Mouse (Mus musculus): ENCODE measurements around the gene Morn3. TPM values are rescaled to one million over a fixed set of nuclear protein-coding genes. Genes with fewer than 3 reads are reported as not detected.

Morn3 gene
- polyA plus RNA-seq, 1 experiment from 2014 or later = not detected

DNA sequence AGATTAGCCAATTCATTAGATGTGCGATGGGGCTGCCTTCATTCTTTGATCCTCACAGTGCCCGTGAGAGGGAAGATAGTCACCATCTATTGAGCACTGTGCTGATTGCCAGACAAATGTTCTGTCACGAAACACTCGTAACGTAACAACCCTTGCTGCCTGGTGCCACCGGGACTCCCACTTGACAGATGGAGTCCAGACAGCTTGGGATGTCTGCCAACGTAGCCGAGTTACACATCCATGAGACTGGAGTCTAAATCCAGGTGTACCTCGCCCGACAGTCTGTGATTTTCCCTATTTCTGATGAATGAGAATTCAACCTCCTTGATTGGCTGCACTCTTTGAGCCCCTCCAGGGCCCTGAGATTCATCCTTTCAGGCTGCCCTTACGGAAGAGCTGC lies 36.9 kb downstream of the Morn3 start:
- ATAC-seq (replicated peaks; ENCODE audit: low FRiP score) = no peak
- Histone ChIP-seq H3K36me3 (ENCODE audit: control insufficient read depth, insufficient read depth, low read length) (no peaks in the 10 kb centered on the region), H3K4me2 (ENCODE audit: low read depth, low read length, severe bottlenecking) (no peak overlapping the region), H3K9ac (ENCODE audit: low read length) (no peak overlapping the region), H3K27ac (ENCODE audit: low read depth, low read length) (no peak overlapping the region), H3K4me3 (ENCODE audit: low read depth, low read length) (no peak overlapping the region), H3K4me1 (replicated peaks; ENCODE audit: control insufficient read depth, insufficient read depth, low read length) (0 out of 2 replicates have a peak, but pooled peaks cover 3% of the 10 kb centered on the region), H3K9me3 (ENCODE audit: control insufficient read depth, low read length) (no peaks in the 10 kb centered on the region), H3K27me3 (ENCODE audit: control insufficient read depth, insufficient read depth, low read length) (no peaks in the 10 kb centered on the region)
- WGBS = 80% methylated on average over 11 of the region's 11 CpGs
- DNase-seq (ENCODE audit: low spot score) = no peak

DNA sequence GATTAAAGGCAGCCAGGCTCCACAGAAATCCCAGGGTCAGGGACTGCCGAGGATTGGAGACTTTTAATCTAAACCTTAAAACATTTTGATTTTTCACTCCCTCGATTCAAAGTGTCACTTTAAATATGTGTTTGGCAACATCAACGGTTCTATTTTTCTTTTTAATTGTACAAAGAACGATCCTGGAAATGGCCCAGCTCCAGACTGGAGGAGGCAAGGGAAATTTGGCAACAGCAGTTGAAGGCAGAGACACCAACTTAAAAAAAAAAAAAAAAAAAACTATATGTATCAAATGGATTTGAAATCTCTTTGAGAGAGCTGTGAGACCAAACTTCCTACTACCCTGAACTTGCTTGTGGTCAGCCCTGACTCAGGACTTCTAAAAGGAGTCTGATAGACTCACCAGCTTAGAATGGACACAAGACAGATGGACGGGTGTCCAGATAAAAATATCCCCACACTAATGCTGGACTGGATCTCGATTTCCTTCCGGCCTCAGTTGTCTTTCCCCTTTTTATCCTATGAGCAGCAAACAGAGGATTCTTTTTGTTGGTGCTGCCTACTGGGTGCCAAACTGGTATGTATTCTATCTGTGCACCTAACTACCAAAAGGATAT lies 37.8 kb downstream of the Morn3 start:
- WGBS = 83% methylated on average over 7 of the region's 7 CpGs
- DNase-seq (ENCODE audit: low spot score) (no peak), ATAC-seq (replicated peaks; ENCODE audit: low FRiP score) (no peak)

DNA sequence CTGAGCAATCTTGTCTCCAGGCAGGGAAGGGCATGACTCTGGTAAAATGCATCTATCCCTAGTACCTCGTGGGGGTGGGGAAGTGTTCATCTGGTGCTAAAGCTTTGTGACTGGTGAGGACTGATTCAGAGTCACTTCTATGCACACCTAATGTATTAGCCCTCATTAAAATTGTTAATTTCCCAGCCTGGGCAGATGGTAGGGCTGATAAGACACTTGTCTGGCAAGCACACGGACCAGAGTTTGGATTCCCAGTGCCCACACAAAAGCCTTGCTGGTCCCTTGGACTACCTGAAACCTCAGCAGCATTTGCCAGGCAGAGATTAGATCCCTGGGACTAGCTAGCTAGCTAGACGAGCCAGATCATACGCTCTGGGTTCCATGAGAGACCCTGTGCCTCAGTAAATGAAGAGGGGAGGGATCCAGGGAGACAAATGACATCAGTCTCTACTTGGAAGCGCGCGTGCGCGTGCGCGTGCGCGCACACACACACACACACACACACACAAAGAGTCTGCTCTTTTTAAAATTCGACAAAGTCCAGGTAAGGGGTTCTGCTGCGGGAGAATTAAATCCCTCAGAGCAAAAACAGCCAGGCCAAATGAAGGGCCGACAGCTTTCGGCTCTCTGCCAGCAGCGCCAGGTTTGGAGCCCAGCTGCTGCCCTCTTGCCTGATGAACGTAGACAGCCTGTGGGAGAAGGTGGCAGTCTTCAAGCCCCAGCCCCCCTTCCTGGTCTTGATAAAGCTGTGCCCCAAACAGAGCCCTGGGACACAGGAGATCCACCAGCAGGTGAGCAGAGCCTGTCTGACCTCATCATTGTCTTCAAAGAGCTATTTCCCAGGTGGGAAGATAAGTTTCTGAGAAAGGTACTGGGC lies 40.9 kb downstream of the Morn3 start:
- 63% methylated on average over 19 of the region's 19 CpGs for WGBS
- H3K4me2 ChIP-seq (ENCODE audit: low read depth, low read length, severe bottlenecking) = no peak overlapping the region

More for the DNA sequence above, 37.8 kb downstream of the Morn3 start:
- no peaks in the 10 kb centered on the region for H3K36me3 ChIP-seq (ENCODE audit: control insufficient read depth, insufficient read depth, low read length)
- no peaks in the 10 kb centered on the region for H3K27me3 ChIP-seq (ENCODE audit: control insufficient read depth, insufficient read depth, low read length)
- no peaks in the 10 kb centered on the region for H3K9me3 ChIP-seq (ENCODE audit: control insufficient read depth, low read length)
- no peaks in the 10 kb centered on the region for H3K4me1 ChIP-seq (replicated peaks; ENCODE audit: control insufficient read depth, insufficient read depth, low read length)
- H3K9ac ChIP-seq (ENCODE audit: low read length) = no peak overlapping the region
- H3K27ac ChIP-seq (ENCODE audit: low read depth, low read length) = no peak overlapping the region
- no peak overlapping the region for H3K4me3 ChIP-seq (ENCODE audit: low read depth, low read length)
- no peak overlapping the region for H3K4me2 ChIP-seq (ENCODE audit: low read depth, low read length, severe bottlenecking)

GRCm38 (mm10) chr5:123000901-123001300 lies 45.9 kb downstream of the Morn3 start:
- no peak for ATAC-seq (replicated peaks; ENCODE audit: low FRiP score)
- no peak overlapping the region for H3K9ac ChIP-seq (ENCODE audit: low read length)
- no peak for DNase-seq (ENCODE audit: low spot score)
- H3K9me3 ChIP-seq (ENCODE audit: control insufficient read depth, low read length) = no peaks in the 10 kb centered on the region
- H3K4me1 ChIP-seq (replicated peaks; ENCODE audit: control insufficient read depth, insufficient read depth, low read length) = no peaks in the 10 kb centered on the region
- no peaks in the 10 kb centered on the region for H3K27me3 ChIP-seq (ENCODE audit: control insufficient read depth, insufficient read depth, low read length)
- no peak overlapping the region for H3K27ac ChIP-seq (ENCODE audit: low read depth, low read length)
- H3K4me2 ChIP-seq (ENCODE audit: low read depth, low read length, severe bottlenecking) = no peak overlapping the region
- WGBS = 73% methylated on average over 1 of the region's 1 CpGs
- no peaks in the 10 kb centered on the region for H3K36me3 ChIP-seq (ENCODE audit: control insufficient read depth, insufficient read depth, low read length)
- no peak overlapping the region for H3K4me3 ChIP-seq (ENCODE audit: low read depth, low read length)

More for the DNA sequence above, 40.9 kb downstream of the Morn3 start:
- no peaks in the 10 kb centered on the region for H3K9me3 ChIP-seq (ENCODE audit: control insufficient read depth, low read length)
- ATAC-seq (replicated peaks; ENCODE audit: low FRiP score) = no peak
- H3K27me3 ChIP-seq (ENCODE audit: control insufficient read depth, insufficient read depth, low read length) = no peaks in the 10 kb centered on the region
- H3K27ac ChIP-seq (ENCODE audit: low read depth, low read length) = no peak overlapping the region
- H3K9ac ChIP-seq (ENCODE audit: low read length) = no peak overlapping the region
- no peaks in the 10 kb centered on the region for H3K4me1 ChIP-seq (replicated peaks; ENCODE audit: control insufficient read depth, insufficient read depth, low read length)
- H3K36me3 ChIP-seq (ENCODE audit: control insufficient read depth, insufficient read depth, low read length) = no peaks in the 10 kb centered on the region
- no peak for DNase-seq (ENCODE audit: low spot score)
- no peak overlapping the region for H3K4me3 ChIP-seq (ENCODE audit: low read depth, low read length)

DNA sequence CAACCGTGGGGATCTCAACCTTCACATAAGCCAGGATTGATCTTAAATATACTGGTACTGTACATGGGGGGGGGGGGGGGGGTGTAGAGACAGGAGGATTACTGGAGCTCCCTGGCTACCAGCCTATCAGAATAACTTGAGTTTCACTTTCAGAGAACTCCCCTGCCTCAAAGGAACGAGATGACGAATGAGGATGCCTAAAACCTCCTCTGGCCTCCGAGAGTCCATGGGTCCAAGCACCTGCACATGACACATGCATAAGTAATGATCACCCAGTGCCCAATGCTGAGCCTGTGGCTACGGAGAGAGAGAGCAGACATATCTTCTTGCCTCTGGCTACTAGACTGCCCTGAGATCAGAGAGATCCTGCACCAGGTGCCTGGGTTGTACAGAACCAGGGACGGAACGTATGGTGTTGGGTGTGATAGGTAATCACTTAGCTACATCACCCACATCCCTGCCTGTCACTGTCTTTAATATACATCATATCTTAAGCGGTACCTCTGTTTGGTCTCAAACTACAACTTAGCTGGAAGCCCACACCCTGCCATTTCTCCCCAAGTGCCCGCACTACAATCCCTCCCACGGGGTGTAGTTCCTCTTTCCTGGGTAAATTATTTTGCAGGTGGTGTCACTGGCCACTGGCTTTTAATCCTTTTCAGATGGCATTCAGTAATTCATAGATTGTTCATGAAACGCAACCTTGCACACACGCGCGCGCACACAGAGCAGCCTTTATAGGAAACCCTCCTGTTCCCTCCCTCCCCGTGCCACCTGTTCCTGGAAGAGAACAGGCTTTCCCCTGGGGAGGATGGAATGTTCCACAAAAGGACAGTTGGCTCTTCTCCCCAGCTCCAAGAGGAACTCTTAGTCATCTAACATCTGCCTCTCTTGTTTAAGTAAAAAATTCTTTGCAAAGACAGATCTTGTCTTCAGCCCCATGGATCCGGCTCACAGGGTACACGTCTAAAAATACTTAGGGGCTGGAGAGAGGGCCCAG lies 49.3 kb downstream of the Morn3 start:
- ATAC-seq (replicated peaks; ENCODE audit: low FRiP score) (no peak), DNase-seq (ENCODE audit: low spot score) (no peak)
- H3K4me3 ChIP-seq (ENCODE audit: low read depth, low read length) = no peak overlapping the region
- no peaks in the 10 kb centered on the region for H3K36me3 ChIP-seq (ENCODE audit: control insufficient read depth, insufficient read depth, low read length)
- 92% methylated on average over 18 of the region's 18 CpGs for WGBS
- H3K9me3 ChIP-seq (ENCODE audit: control insufficient read depth, low read length) = no peaks in the 10 kb centered on the region
- H3K4me2 ChIP-seq (ENCODE audit: low read depth, low read length, severe bottlenecking) = no peak overlapping the region
- no peak overlapping the region for H3K9ac ChIP-seq (ENCODE audit: low read length)
- H3K27me3 ChIP-seq (ENCODE audit: control insufficient read depth, insufficient read depth, low read length) = no peaks in the 10 kb centered on the region
- H3K27ac ChIP-seq (ENCODE audit: low read depth, low read length) = no peak overlapping the region
- H3K4me1 ChIP-seq (replicated peaks; ENCODE audit: control insufficient read depth, insufficient read depth, low read length) = no peaks in the 10 kb centered on the region

- Histone ChIP-seq H3K9ac (ENCODE audit: low read length) (no peak overlapping the region), H3K27ac (ENCODE audit: low read depth, low read length) (no peak overlapping the region), H3K4me3 (ENCODE audit: low read depth, low read length) (no peak overlapping the region), H3K4me1 (replicated peaks; ENCODE audit: control insufficient read depth, insufficient read depth, low read length) (peaks cover 15% of the 10 kb centered on the region), H3K4me2 (ENCODE audit: low read depth, low read length, severe bottlenecking) (0 out of 2 replicates have a peak overlapping the region, but pooled peaks have one; percentile 6), H3K27me3 (ENCODE audit: control insufficient read depth, insufficient read depth, low read length) (no peaks in the 10 kb centered on the region), H3K36me3 (ENCODE audit: control insufficient read depth, insufficient read depth, low read length) (no peaks in the 10 kb centered on the region), H3K9me3 (ENCODE audit: control insufficient read depth, low read length) (no peaks in the 10 kb centered on the region)
- no peak for ATAC-seq (replicated peaks; ENCODE audit: low FRiP score)
- DNase-seq (ENCODE audit: low spot score) = peak; percentile 44
- WGBS = 0% methylated on average over 1 of the region's 1 CpGs
Observed at GRCm38 (mm10) chr5:122994910-122995309, 51.9 kb downstream of the Morn3 start.

DNA sequence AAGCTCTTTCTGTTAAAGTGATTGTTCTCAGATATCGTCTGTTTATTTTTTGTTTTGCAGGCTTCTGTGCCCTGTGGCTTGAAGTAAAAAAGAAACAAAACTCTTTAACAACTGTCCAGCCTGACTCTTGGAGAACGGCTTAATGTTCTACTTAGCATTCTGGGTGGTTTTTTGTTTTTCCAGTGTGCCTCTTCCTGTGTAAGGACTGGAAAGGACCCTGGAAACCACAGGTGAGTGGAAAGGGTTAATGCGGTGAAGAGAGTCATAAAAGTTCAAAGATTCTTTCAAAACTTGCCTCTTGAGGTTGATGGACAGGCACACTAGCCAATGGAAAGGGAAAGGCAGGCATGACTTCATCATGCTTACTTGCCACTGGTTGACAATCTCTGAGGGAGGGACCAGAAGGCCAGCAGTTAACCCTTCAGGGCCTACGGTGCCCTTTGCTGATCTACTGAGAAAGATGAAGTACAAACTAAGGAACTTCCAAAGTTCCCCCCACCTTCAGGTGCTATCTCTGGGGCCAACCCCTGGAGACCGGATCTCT lies 52.4 kb downstream of the Morn3 start:
- H3K9me3 ChIP-seq (ENCODE audit: control insufficient read depth, low read length) = no peaks in the 10 kb centered on the region
- peaks cover 17% of the 10 kb centered on the region for H3K4me1 ChIP-seq (replicated peaks; ENCODE audit: control insufficient read depth, insufficient read depth, low read length)
- DNase-seq (ENCODE audit: low spot score) (peak; percentile 86), ATAC-seq (replicated peaks; ENCODE audit: low FRiP score) (peak; percentile 86)
- no peaks in the 10 kb centered on the region for H3K27me3 ChIP-seq (ENCODE audit: control insufficient read depth, insufficient read depth, low read length)
- H3K4me3 ChIP-seq (ENCODE audit: low read depth, low read length) = no peak overlapping the region
- 7% methylated on average over 5 of the region's 5 CpGs for WGBS
- peak overlapping the region; percentile 9; the same call in 1 of the 2 replicates for H3K9ac ChIP-seq (ENCODE audit: low read length)
- H3K27ac ChIP-seq (ENCODE audit: low read depth, low read length) = no peak overlapping the region
- H3K36me3 ChIP-seq (ENCODE audit: control insufficient read depth, insufficient read depth, low read length) = no peaks in the 10 kb centered on the region
- peak overlapping the region; percentile 6; the same call in 1 of the 2 replicates for H3K4me2 ChIP-seq (ENCODE audit: low read depth, low read length, severe bottlenecking)

GRCm38 (mm10) chr5:122993811-122994210 lies 53.0 kb downstream of the Morn3 start:
- no peak for ATAC-seq (replicated peaks; ENCODE audit: low FRiP score)
- H3K27ac ChIP-seq (ENCODE audit: low read depth, low read length) = no peak overlapping the region
- peak overlapping the region; percentile 9; the same call in 1 of the 2 replicates for H3K9ac ChIP-seq (ENCODE audit: low read length)
- H3K4me3 ChIP-seq (ENCODE audit: low read depth, low read length) = no peak overlapping the region
- H3K36me3 ChIP-seq (ENCODE audit: control insufficient read depth, insufficient read depth, low read length) = no peaks in the 10 kb centered on the region
- H3K4me1 ChIP-seq (replicated peaks; ENCODE audit: control insufficient read depth, insufficient read depth, low read length) = peaks cover 17% of the 10 kb centered on the region
- no peak overlapping the region for H3K4me2 ChIP-seq (ENCODE audit: low read depth, low read length, severe bottlenecking)
- H3K27me3 ChIP-seq (ENCODE audit: control insufficient read depth, insufficient read depth, low read length) = no peaks in the 10 kb centered on the region
- no peak for DNase-seq (ENCODE audit: low spot score)
- H3K9me3 ChIP-seq (ENCODE audit: control insufficient read depth, low read length) = no peaks in the 10 kb centered on the region
- 60% methylated on average over 2 of the region's 2 CpGs for WGBS
